17 mouse cellular contexts compared by ENCODE assay signal in the genomic region with DNA sequence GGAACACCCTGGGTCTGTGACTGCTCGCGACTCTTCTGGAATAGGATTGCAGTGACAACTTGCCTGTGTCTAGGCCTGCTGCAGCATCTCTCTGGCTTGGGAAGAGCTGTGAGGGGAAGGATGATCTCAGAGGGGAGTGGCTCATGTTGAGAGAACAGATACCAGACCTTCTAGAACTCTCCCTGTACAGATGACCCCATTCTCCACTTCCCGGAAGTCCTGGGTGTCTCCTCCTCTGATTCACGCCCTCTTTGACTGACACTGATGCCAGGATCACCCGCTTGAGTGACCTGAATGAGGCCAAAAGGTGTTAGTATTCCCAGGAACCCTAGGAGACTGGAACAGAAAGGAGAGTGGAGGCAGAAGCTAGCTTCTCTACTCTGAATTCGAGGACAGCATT.
A peak's percentile ranks its signal among the peaks of the same experiment; 100 is the strongest.
DNase-seq lines count a peak whose midpoint lies in the region; ATAC-seq and TF ChIP-seq lines count a peak whose summit lies in the region.
"Had no signal": no experiment of that assay in that cellular context is flagged by ENCODE, and none has a peak within 500 bp of the region (broad histone marks: within the 10 kb centered on the region; RNA-seq: fewer than 3 reads in every experiment).

No protein-coding gene starts in this region.

- no peaks in the 10 kb centered on the region for H3K27me3 ChIP-seq in heart, adult 2 months (ENCODE audit: control insufficient read depth, insufficient read depth, low read length)
- no peaks in the 10 kb centered on the region for H3K27me3 ChIP-seq in heart, postnatal 0 days (ENCODE audit: control insufficient read depth, insufficient read depth, low read length)
- H3K27me3 ChIP-seq: embryonic facial prominence, embryonic 13.5 days; limb, embryonic 13.5 days; Patski had no signal

- H3K9me3 ChIP-seq in heart, postnatal 0 days (replicated peaks; ENCODE audit: control insufficient read depth, low read length) = no peaks in the 10 kb centered on the region
- H3K9me3 ChIP-seq: embryonic facial prominence, embryonic 13.5 days; limb, embryonic 13.5 days had no signal

- no peak for TF ChIP-seq POLR2A in heart, adult 2 months (IDR thresholded peaks at IDR 0.05; ENCODE audit: insufficient read depth, low read depth, low read length)
- TF ChIP-seq POLR2A in lung, adult 2 months (IDR thresholded peaks at IDR 0.05; ENCODE audit: borderline replicate concordance, extremely low read depth, low read depth, low read length) = no peak

- H3K4me3 ChIP-seq in heart, adult 2 months = no peak overlapping the region
- H3K4me3 ChIP-seq in lung, adult 2 months (replicated peaks; ENCODE audit: extremely low read depth, low read depth, low read length) = no peak overlapping the region
- H3K4me3 ChIP-seq in heart, postnatal 0 days (ENCODE audit: low read depth, low read length) = no peak overlapping the region
- H3K4me3 ChIP-seq: embryonic facial prominence, embryonic 13.5 days; limb, embryonic 13.5 days had no signal

- no peaks in the 10 kb centered on the region; the same call in 1 of the 2 replicates for H3K79me2 ChIP-seq in heart, adult 2 months (replicated peaks; ENCODE audit: control insufficient read depth, insufficient read depth, low read length)

- no peak overlapping the region; the same call in 1 of the 2 replicates for H3K9ac ChIP-seq in heart, adult 2 months (ENCODE audit: low read depth, low read length)
- no peak overlapping the region for H3K9ac ChIP-seq in heart, postnatal 0 days (replicated peaks; ENCODE audit: low read depth, low read length)
- H3K9ac ChIP-seq: embryonic facial prominence, embryonic 13.5 days; limb, embryonic 13.5 days had no signal

- H3K27ac ChIP-seq in heart, adult 2 months = no peak overlapping the region
- H3K27ac ChIP-seq in heart, postnatal 0 days (ENCODE audit: low read depth) = peak overlapping the region; percentile 43
- H3K27ac ChIP-seq: embryonic facial prominence, embryonic 13.5 days; limb, embryonic 13.5 days had no signal

- DNase-seq in heart, adult 2 months = peak; percentile 33 to 35
- no peak for DNase-seq in heart, postnatal 4 days
- DNase-seq in lung, postnatal 10 days = peak; percentile 52
- no peak for DNase-seq in lung, adult 2 months
- DNase-seq in heart, postnatal 0 days (ENCODE audit: low spot score) = no peak
- no peak for DNase-seq in natural killer cell, adult 2 months (ENCODE audit: low spot score in 2 of 2)
- DNase-seq: B cell, adult 2 months; cerebellum, adult 2 months; gastrocnemius, postnatal 25 days; kidney, postnatal 10 days; midbrain, embryonic 14.5 days; right cerebral cortex, postnatal 4 days; thymus, postnatal 25 days had no signal

- WGBS in heart, adult 2 months = 41% methylated on average over 6 of the region's 6 CpGs
- 57% methylated on average over 6 of the region's 6 CpGs for WGBS in lung, adult 2 months
- 56% methylated on average over 6 of the region's 6 CpGs for WGBS in heart, postnatal 0 days

- intact Hi-C loops in heart, adult 2 months (cut with DNase I) = no loop called here

- TF ChIP-seq EP300 in heart, adult 2 months (IDR thresholded peaks at IDR 0.05; ENCODE audit: insufficient read depth, low read depth, low read length) = no peak
- TF ChIP-seq EP300 in heart, postnatal 0 days (IDR thresholded peaks at IDR 0.05; ENCODE audit: low read depth) = no peak

- H3K4me1 ChIP-seq in heart, adult 2 months (ENCODE audit: control insufficient read depth, insufficient read depth, low read length) = peaks cover 22% of the 10 kb centered on the region
- H3K4me1 ChIP-seq in lung, adult 2 months (ENCODE audit: control insufficient read depth, insufficient read depth, low read length) = peaks cover 12% of the 10 kb centered on the region
- H3K4me1 ChIP-seq in heart, postnatal 0 days (ENCODE audit: control insufficient read depth, insufficient read depth) = peaks cover 33% of the 10 kb centered on the region

- H3K36me3 ChIP-seq in heart, adult 2 months (ENCODE audit: control insufficient read depth, insufficient read depth, low read length) = peaks cover 8% of the 10 kb centered on the region
- H3K36me3 ChIP-seq in heart, postnatal 0 days (replicated peaks; ENCODE audit: control insufficient read depth, insufficient read depth, low read length) = no peaks in the 10 kb centered on the region

- peak; percentile 19; the same call in 1 of the 2 replicates for ATAC-seq in heart, postnatal 0 days (ENCODE audit: insufficient read depth, low read depth)
- no peak for ATAC-seq in inflammation-experienced regulatory T-cells, adult 6 months
- ATAC-seq: Patski had no signal

- H3K4me2 ChIP-seq in heart, postnatal 0 days (ENCODE audit: low read depth, low read length) = no peak overlapping the region
- H3K4me2 ChIP-seq: embryonic facial prominence, embryonic 13.5 days; limb, embryonic 13.5 days had no signal

- no peak for TF ChIP-seq CTCF in heart, adult 2 months (IDR thresholded peaks at IDR 0.05)
- TF ChIP-seq CTCF in lung, adult 2 months (IDR thresholded peaks at IDR 0.05; ENCODE audit: insufficient read depth, low read length) = no peak
- no peak for TF ChIP-seq CTCF in heart, postnatal 0 days (IDR thresholded peaks at IDR 0.05; ENCODE audit: low read depth)

Comparison
In these comparisons a context has a peak if more than half of its experiments do, and no peak if none do; other contexts are left out.
1. DNase-seq: peak in heart, adult 2 months (2 of 2) and lung, postnatal 10 days (single experiment); none in heart, postnatal 4 days (single experiment), lung, adult 2 months (single experiment), heart, postnatal 0 days (single experiment) and natural killer cell, adult 2 months (0 of 2).